ENCODE assay signal across 11 mouse cellular contexts in genomic region chr17:8847558-8847957, GRCm38 (mm10).
DNase-seq lines count a peak whose midpoint lies in the region; ATAC-seq and TF ChIP-seq lines count a peak whose summit lies in the region.
"Had no signal": no experiment of that assay in that cellular context is flagged by ENCODE, and none has a peak within 500 bp of the region (broad histone marks: within the 10 kb centered on the region; RNA-seq: fewer than 3 reads in every experiment).

No protein-coding gene starts in this region.

- no peak overlapping the region for H3K27ac ChIP-seq in hindbrain, embryonic 16.5 days (ENCODE audit: low read depth, low read length)
- H3K27ac ChIP-seq in hindbrain, postnatal 0 days = no peak overlapping the region
- H3K27ac ChIP-seq: embryonic facial prominence, embryonic 15.5 days; liver, embryonic 13.5 days had no signal

- H3K36me3 ChIP-seq in hindbrain, embryonic 16.5 days (ENCODE audit: control insufficient read depth, insufficient read depth, low read length) = no peaks in the 10 kb centered on the region
- H3K36me3 ChIP-seq in hindbrain, postnatal 0 days (ENCODE audit: insufficient read depth, low read length) = no peaks in the 10 kb centered on the region
- H3K36me3 ChIP-seq: embryonic facial prominence, embryonic 15.5 days; liver, embryonic 13.5 days had no signal

- H3K27me3 ChIP-seq in hindbrain, embryonic 16.5 days (replicated peaks; ENCODE audit: control insufficient read depth, insufficient read depth, low read length) = no peaks in the 10 kb centered on the region
- no peaks in the 10 kb centered on the region for H3K27me3 ChIP-seq in hindbrain, postnatal 0 days (ENCODE audit: insufficient read depth, low read length)
- H3K27me3 ChIP-seq: embryonic facial prominence, embryonic 15.5 days; liver, embryonic 13.5 days had no signal

- intact Hi-C loops in left cerebral cortex, postnatal 36 days (cut with DNase I) = no loop called here

- no peak for TF ChIP-seq CTCF in hindbrain, postnatal 0 days (IDR thresholded peaks at IDR 0.05; ENCODE audit: low read depth)

- H3K9ac ChIP-seq in hindbrain, embryonic 16.5 days (ENCODE audit: low read depth, low read length) = no peak overlapping the region
- H3K9ac ChIP-seq in hindbrain, postnatal 0 days (replicated peaks; ENCODE audit: low read length) = no peak overlapping the region
- H3K9ac ChIP-seq: embryonic facial prominence, embryonic 15.5 days; liver, embryonic 13.5 days had no signal

- DNase-seq in adrenal gland, adult (ENCODE audit: inconsistent age in 2 of 2, low spot score in 1 of 2) = peak; percentile 46 to 68
- no peak for DNase-seq in adrenal gland, adult 8-10 months
- DNase-seq in hindbrain, postnatal 0 days (ENCODE audit: low spot score) = no peak
- DNase-seq in frontal cortex, postnatal 10 days (ENCODE audit: low spot score in 2 of 2) = peak; percentile 49 to 50
- peak; percentile 26 to 55 for DNase-seq in left cerebral cortex, postnatal 36 days (ENCODE audit: low spot score in 2 of 2)
- DNase-seq in urinary bladder, postnatal 10 days (ENCODE audit: low spot score) = no peak
- DNase-seq in ovary, adult 18-20 months (ENCODE audit: low spot score) = no peak
- DNase-seq: liver, embryonic 13.5 days had no signal

- H3K9me3 ChIP-seq in hindbrain, embryonic 16.5 days (ENCODE audit: control insufficient read depth, low read length) = no peaks in the 10 kb centered on the region
- H3K9me3 ChIP-seq in hindbrain, postnatal 0 days (ENCODE audit: low read length) = no peaks in the 10 kb centered on the region
- H3K9me3 ChIP-seq: embryonic facial prominence, embryonic 15.5 days; liver, embryonic 13.5 days had no signal

- H3K4me2 ChIP-seq in hindbrain, embryonic 16.5 days (ENCODE audit: low read length) = no peak overlapping the region
- H3K4me2 ChIP-seq in hindbrain, postnatal 0 days (ENCODE audit: low read depth, low read length) = no peak overlapping the region
- H3K4me2 ChIP-seq: embryonic facial prominence, embryonic 15.5 days; liver, embryonic 13.5 days had no signal

- no peak overlapping the region for H3K4me3 ChIP-seq in hindbrain, embryonic 16.5 days (ENCODE audit: low read length)
- H3K4me3 ChIP-seq in hindbrain, postnatal 0 days (ENCODE audit: low read length) = no peak overlapping the region
- H3K4me3 ChIP-seq: embryonic facial prominence, embryonic 15.5 days; liver, embryonic 13.5 days had no signal

- 0 out of 2 replicates have a peak, but pooled peaks have one; percentile 40 for ATAC-seq in hindbrain, embryonic 16.5 days
- ATAC-seq in hindbrain, postnatal 0 days = no peak
- ATAC-seq: inflammation-experienced regulatory T-cells, adult 6 months had no signal

- 51% methylated on average over 7 of the region's 7 CpGs for WGBS in hindbrain, embryonic 16.5 days
- WGBS in hindbrain, postnatal 0 days = 55% methylated on average over 7 of the region's 7 CpGs

- H3K4me1 ChIP-seq in hindbrain, embryonic 16.5 days (ENCODE audit: control insufficient read depth, insufficient read depth, low read depth, low read length) = peaks cover 5% of the 10 kb centered on the region
- H3K4me1 ChIP-seq in hindbrain, postnatal 0 days (ENCODE audit: insufficient read depth, low read length) = no peaks in the 10 kb centered on the region

Comparison
In these comparisons a context has a peak if more than half of its experiments do, and no peak if none do; other contexts are left out.
1. DNase-seq: peak in adrenal gland, adult (2 of 2), frontal cortex, postnatal 10 days (2 of 2) and left cerebral cortex, postnatal 36 days (2 of 2); none in adrenal gland, adult 8-10 months (single experiment), hindbrain, postnatal 0 days (single experiment), urinary bladder, postnatal 10 days (single experiment) and ovary, adult 18-20 months (single experiment).